Mouse (Mus musculus) megakaryocyte, embryonic 14.5 days (primary cell): Measurements from ENCODE around the gene Rcor1. TPM values are rescaled to one million over a fixed set of nuclear protein-coding genes. Genes with fewer than 3 reads are reported as not detected.

Experiments used
- H3K27me3 ChIP-seq: replicated peaks from 2 replicates; pipeline ENCODE3; 2012; ENCODE audit warnings: inconsistent platforms
- H3K36me3 ChIP-seq: replicated peaks from 2 replicates; pipeline ENCODE3; 2012; ENCODE audit warnings: low read length, inconsistent platforms, mixed read lengths
- H3K4me1 ChIP-seq: 2 replicates; pipeline ENCODE4 v1.6.1; 2012; ENCODE audit warnings: inconsistent platforms
- H3K4me3 ChIP-seq: replicated peaks from 2 replicates; pipeline ENCODE3; 2012; ENCODE audit warnings: moderate library complexity, mild to moderate bottlenecking, inconsistent platforms
- H3K9me3 ChIP-seq: 2 replicates; pipeline ENCODE4 v1.6.1; 2012; ENCODE audit warnings: inconsistent platforms
- FLI1 ChIP-seq: IDR thresholded peaks from 2 replicates; pipeline ENCODE4 v1.6.1; 2012; ENCODE audit warnings: low read length, inconsistent platforms, mixed read lengths
- GATA1 ChIP-seq: IDR thresholded peaks from 3 replicates; pipeline ENCODE4 v1.6.1; 2012; ENCODE audit warnings: mixed read lengths, low read length, inconsistent platforms, borderline replicate concordance
- polyA plus RNA-seq: library from polyadenylated mRNA; stranded (reverse); fragments of >175 nt; gene quantifications from 2 replicates; pipeline ENCODE4 v1.2.3, GENCODE M21; 2012; ENCODE audit warnings: low replicate concordance; ENCODE audit not compliant: insufficient read depth

The Rcor1 gene
- polyA plus RNA-seq, 1 experiment = 2.9 TPM

GRCm38 (mm10) chr12:111137079-111137478 is 97.9 kb downstream of the Rcor1 start:
- Histone ChIP-seq H3K36me3 (peaks cover 2% of the 10 kb centered on the region), H3K4me1 (peaks cover 17% of the 10 kb centered on the region), H3K9me3 (peaks cover 38% of the 10 kb centered on the region), H3K4me3 (no peak overlapping the region), H3K27me3 (peaks cover 30% of the 10 kb centered on the region)
- no peak for TF ChIP-seq GATA1
- no peak for TF ChIP-seq FLI1

- peaks cover 8% of the 10 kb centered on the region for H3K4me1 ChIP-seq
- H3K4me3 ChIP-seq = peak overlapping the region; percentile 54
- peaks cover 19% of the 10 kb centered on the region for H3K9me3 ChIP-seq
- TF ChIP-seq GATA1 (no peak), FLI1 (no peak)
- no peaks in the 10 kb centered on the region for H3K36me3 ChIP-seq
- H3K27me3 ChIP-seq = peaks cover 42% of the 10 kb centered on the region
These were observed 103.9 kb downstream of the Rcor1 start for GRCm38 (mm10) chr12:111143005-111143508.

- no peak for TF ChIP-seq GATA1
- TF ChIP-seq FLI1 = no peak
- H3K9me3 ChIP-seq = peaks cover 17% of the 10 kb centered on the region
- H3K36me3 ChIP-seq = no peaks in the 10 kb centered on the region
- H3K4me3 ChIP-seq = no peak overlapping the region
- peaks cover 8% of the 10 kb centered on the region for H3K4me1 ChIP-seq
- H3K27me3 ChIP-seq = peaks cover 45% of the 10 kb centered on the region
These were observed 104.4 kb downstream of the Rcor1 start for GRCm38 (mm10) chr12:111143509-111144063.

- Histone ChIP-seq H3K4me3 (no peak overlapping the region), H3K36me3 (no peaks in the 10 kb centered on the region), H3K9me3 (peaks cover 7% of the 10 kb centered on the region), H3K4me1 (peaks cover 12% of the 10 kb centered on the region), H3K27me3 (peaks cover 53% of the 10 kb centered on the region)
- TF ChIP-seq GATA1 = no peak
- TF ChIP-seq FLI1 = no peak
These were observed 105.4 kb downstream of the Rcor1 start for GRCm38 (mm10) chr12:111144598-111144997.

GRCm38 (mm10) chr12:111145269-111145668 is 106.1 kb downstream of the Rcor1 start:
- H3K9me3 ChIP-seq = peaks cover 4% of the 10 kb centered on the region; the same call in 1 of the 2 replicates
- no peak for TF ChIP-seq GATA1
- TF ChIP-seq FLI1 = no peak
- peaks cover 54% of the 10 kb centered on the region for H3K27me3 ChIP-seq
- no peak overlapping the region for H3K4me3 ChIP-seq
- peaks cover 18% of the 10 kb centered on the region for H3K4me1 ChIP-seq
- H3K36me3 ChIP-seq = no peaks in the 10 kb centered on the region

- Histone ChIP-seq H3K36me3 (no peaks in the 10 kb centered on the region), H3K27me3 (peaks cover 50% of the 10 kb centered on the region), H3K9me3 (no peaks in the 10 kb centered on the region), H3K4me1 (peaks cover 24% of the 10 kb centered on the region), H3K4me3 (no peak overlapping the region)
- TF ChIP-seq FLI1 (no peak), GATA1 (no peak)
These were observed 110.5 kb downstream of the Rcor1 start for GRCm38 (mm10) chr12:111149495-111150235.

- no peaks in the 10 kb centered on the region for H3K36me3 ChIP-seq
- TF ChIP-seq FLI1 = no peak
- TF ChIP-seq GATA1 = no peak
- H3K9me3 ChIP-seq = peaks cover 2% of the 10 kb centered on the region; the same call in 1 of the 2 replicates
- peaks cover 49% of the 10 kb centered on the region for H3K27me3 ChIP-seq
- no peak overlapping the region for H3K4me3 ChIP-seq
- H3K4me1 ChIP-seq = peaks cover 24% of the 10 kb centered on the region
These were observed 111.1 kb downstream of the Rcor1 start for GRCm38 (mm10) chr12:111150236-111150596.

GRCm38 (mm10) chr12:111151422-111152156 is 112.4 kb downstream of the Rcor1 start:
- no peak overlapping the region for H3K4me3 ChIP-seq
- H3K27me3 ChIP-seq = peaks cover 42% of the 10 kb centered on the region
- peaks cover 28% of the 10 kb centered on the region for H3K4me1 ChIP-seq
- TF ChIP-seq GATA1 = no peak
- peaks cover 4% of the 10 kb centered on the region; the same call in 1 of the 2 replicates for H3K9me3 ChIP-seq
- H3K36me3 ChIP-seq = no peaks in the 10 kb centered on the region

- peaks cover 33% of the 10 kb centered on the region for H3K27me3 ChIP-seq
- TF ChIP-seq FLI1 (no peak), GATA1 (no peak)
- H3K36me3 ChIP-seq = no peaks in the 10 kb centered on the region
- H3K4me3 ChIP-seq = no peak overlapping the region
- peaks cover 4% of the 10 kb centered on the region; the same call in 1 of the 2 replicates for H3K9me3 ChIP-seq
- H3K4me1 ChIP-seq = peaks cover 28% of the 10 kb centered on the region
These were observed 113.4 kb downstream of the Rcor1 start for GRCm38 (mm10) chr12:111152579-111152978.
